Mouse (Mus musculus) urinary bladder, postnatal 25 days (tissue): ENCODE data around the gene Tssk6.
"Not testable (repeated sequence)": the region's sequence is repeated elsewhere in the genome, so short reads cannot be mapped to it uniquely, and the experiment has no call there.

ENCODE experiments used
- DNase-seq: peaks from one replicate; pipeline ENCODE4 v3.0.0; 2022; ENCODE audit warnings: low spot score

Gene Tssk6

GRCm38 (mm10) chr8:69919010-69919409, 17.0 kb downstream of the Tssk6 start:
- DNase-seq, result peak; percentile 61

DNA sequence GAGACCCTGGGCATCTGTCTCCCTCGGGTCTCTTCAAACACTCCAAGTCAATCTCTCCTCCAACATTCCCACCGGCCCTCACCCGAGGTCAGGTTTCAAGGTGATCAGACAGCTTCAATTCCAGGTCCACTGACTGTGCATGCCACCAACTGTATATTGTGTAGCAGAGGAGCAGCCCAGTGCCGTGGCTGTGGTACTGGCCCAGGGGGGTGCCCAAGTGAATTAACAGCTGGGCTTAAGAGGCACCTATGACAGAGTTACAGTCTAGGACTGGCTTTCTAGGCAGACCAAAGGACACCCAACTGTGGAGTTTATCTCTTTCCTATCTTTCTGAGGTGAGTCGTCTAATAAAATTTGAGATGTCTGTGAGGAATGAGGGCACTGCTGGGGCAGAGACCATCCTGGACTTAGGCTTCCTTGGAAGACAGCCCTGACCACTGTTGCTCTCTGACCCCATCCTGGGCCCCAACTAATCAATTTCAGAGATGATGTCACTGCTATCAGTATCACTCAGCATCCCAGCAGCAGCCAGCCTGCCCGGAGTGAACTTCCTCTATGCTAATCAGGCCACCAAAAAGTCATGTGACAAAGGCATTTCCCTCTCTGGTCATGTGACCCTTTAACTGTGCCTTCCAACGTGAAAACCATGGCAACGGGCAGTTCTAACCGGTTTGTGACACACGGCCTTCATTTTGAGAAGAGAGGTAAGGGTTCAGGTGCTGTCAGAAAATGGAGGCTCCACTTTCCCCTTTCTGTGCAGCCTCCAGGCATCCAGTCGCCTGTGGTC, 18.1 kb downstream of the Tssk6 start:
- peak; percentile 46 for DNase-seq

DNA sequence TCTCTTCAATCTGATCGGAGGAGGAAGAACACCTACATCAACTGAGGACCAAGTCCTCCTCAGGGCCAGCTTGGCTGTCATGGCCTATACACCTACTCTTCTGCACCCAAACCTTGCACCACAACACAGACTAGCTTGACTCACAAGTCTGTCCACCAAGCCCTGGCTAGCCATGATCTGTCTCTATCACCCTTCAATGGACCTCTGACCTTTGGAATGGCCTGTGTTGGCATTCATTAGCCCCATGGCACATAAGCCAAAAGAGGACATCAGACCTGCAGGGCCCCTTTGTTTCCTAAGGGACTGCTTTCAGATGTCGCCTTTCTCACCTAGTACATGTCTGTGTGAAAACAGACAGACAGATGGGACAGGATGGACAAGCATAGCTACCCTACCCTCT, 19.2 kb downstream of the Tssk6 start:
- DNase-seq, result no peak

DNA sequence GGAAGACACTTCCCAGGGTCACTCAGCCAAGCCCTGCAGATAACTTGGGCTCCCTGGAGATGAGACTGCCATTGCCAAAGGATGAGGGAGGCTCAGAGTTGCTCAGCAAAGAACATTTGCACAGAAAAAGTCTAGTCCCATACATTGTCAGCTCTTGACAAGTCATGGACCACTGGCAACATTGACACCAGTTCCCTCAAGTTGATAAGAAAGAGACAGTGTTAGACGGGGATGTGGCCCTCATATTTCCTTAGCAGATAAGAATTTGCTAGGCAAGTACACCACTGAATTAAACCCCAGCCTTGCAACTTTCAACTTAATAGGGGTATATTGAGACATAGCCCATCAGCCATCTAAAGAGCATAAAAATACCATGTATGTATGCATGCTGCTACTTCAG, 22.0 kb downstream of the Tssk6 start:
- no peak for DNase-seq

DNA sequence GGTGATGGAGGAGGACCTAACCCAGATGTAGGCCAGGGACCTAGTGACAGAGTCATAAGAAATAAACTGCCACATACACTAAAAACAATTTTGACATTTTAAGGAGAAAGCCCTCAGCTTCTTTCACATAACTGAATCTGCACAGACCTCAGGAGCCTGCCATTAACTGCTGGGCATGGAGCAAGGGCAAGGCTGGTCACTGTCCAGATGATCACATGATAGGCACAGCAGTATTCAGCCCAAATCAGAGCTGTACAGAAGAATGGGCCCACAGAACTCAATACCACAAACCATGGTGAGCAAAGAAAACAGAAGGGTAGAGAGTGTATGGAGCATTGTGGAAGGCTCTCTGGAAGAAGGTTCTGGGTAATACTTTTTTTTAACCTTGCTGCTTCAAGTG, 24.9 kb downstream of the Tssk6 start:
- no peak for DNase-seq

DNA sequence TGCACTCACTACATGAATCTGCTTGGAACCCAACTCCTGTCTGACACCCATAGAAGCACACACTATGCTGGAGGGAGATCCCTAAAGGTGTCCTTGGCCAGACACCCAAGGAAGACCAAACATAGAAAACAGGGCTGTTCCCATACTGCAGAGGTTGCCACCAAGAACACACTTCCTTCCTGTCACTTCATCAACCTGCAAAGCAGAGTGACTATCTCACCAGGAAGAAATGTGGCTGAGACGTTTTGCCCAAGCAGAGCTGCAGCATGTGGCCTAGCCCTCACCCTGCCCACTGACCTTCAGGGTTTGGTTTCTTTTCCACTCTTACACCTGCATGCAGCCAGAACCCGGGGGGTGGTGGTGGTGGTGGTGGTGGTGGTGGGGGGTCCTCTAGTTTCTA, 31.8 kb downstream of the Tssk6 start:
- no peak for DNase-seq

- DNase-seq, result no peak
Measured at GRCm38 (mm10) chr8:69934582-69934981, 32.6 kb downstream of the Tssk6 start.

- DNase-seq, result no peak
Measured at GRCm38 (mm10) chr8:69935431-69935830, 33.4 kb downstream of the Tssk6 start.

DNA sequence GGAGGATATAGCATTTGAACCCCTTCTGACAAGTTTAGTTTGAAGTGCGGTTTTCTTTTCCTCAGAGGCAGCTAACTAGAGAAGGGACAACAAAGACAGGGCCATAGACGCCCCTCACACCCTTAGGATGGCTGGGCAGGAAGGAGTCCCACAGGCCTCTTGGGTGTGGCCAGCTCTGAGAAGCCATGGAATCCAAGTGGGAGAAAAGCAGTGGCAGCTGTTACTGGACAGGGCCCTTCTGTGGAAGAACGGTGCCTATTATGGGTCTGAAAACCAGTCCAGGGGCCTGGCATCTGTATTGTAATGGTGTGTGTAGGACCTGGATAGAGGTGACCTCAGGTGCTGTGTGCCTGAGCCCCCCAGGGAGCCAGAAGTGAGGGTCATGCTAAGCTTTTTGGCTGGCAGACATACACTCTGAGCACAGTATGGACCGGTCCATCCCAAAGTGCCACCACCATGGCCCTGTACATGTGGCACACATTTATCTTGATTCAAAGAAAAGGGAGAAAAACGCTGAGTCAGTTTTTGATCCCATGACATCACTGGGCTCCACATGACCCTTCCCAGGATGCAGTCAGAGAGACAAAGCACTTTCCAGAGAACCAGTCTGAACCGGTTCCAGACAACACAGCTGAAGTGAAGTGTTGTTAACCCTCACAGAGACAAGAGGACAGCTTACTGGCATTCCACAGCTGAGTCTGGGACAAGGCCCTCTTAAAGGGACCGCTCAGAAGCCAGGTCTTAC, 34.2 kb downstream of the Tssk6 start:
- no peak for DNase-seq

DNA sequence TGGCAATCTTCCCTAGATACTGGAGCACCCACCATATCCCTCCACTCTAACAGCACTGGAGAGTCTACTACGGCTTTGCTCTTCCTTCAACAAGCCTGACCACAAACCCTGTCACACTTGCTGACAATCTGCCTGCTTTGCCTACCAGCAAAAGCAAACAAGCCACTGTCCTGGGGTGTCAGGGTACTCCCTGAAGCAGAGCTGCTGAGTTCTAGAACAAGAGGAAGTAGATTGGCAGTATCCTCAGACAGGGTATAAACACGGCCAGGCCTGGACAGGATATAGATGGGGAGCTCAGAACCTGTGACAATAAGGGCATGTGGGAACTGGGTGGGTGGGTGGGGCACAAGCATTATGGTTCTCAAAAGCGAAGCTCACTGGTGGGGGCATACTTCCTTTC, 35.5 kb downstream of the Tssk6 start:
- DNase-seq, result no peak

- no peak for DNase-seq
Measured at GRCm38 (mm10) chr8:69938245-69938982, 36.4 kb downstream of the Tssk6 start.

GRCm38 (mm10) chr8:69939633-69940032, 37.6 kb downstream of the Tssk6 start:
- DNase-seq, result no peak

GRCm38 (mm10) chr8:69940386-69940785, 38.4 kb downstream of the Tssk6 start:
- no peak for DNase-seq

DNA sequence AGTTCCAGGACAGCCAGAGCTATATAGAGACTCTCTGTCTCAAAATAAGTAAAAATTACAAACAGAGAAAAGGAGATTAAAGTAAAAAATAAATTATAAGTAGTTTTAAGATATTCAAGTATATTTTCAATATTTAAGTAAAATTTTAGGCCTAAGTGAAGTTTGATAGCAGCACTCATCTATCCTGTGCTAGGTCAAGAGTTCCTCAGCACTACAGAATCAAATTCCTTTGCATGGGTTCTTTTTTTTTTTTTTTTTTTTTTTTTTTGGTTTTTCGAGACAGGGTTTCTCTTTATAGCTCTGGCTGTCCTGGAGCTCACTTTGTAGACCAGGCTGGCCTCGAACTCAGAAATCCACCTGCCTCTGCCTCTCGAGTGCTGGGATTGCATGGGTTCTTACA, 40.5 kb downstream of the Tssk6 start:
- DNase-seq, result not testable (repeated sequence)

DNA sequence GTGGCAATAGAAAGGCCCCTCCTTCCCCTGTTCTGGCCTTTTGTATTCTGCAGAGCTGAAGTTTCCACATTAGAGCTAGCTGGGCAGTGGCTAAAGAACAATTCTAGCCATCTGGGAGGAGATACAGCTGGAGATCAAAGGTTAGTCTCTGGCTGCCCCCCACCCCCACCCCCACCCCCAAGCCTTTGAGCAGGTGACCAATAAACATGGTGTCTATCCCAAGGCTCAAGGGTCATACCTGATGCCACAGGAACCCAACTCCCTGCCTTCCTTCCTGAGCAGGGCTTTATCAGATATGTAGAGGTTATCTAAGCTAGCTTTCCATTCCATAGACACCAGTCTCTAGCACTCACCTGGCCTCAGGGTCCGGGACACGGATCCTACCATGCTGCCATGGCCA, 48.3 kb downstream of the Tssk6 start:
- no peak for DNase-seq
